Mouse (Mus musculus) liver, embryonic 12.5 days (tissue): Measurements from ENCODE around the gene Pkm. TPM values are rescaled to one million over a fixed set of nuclear protein-coding genes. Genes with fewer than 3 reads are reported as not detected.

Source experiments
- ATAC-seq: fragments of 200-750 bp; cut with Nextera tagmentation; 2 replicates; pipeline ENCODE4 v1.8.0; 2017; ENCODE audit warnings: moderate number of reproducible peaks, mild to moderate bottlenecking, moderate library complexity
- H3K27ac ChIP-seq: fragments of 300-500 bp; sonication (generic); 2 replicates; pipeline ENCODE4 v1.5.1; 2016; ENCODE audit warnings: mild to moderate bottlenecking
- H3K27me3 ChIP-seq: fragments of 300-500 bp; sonication (generic); replicated peaks from 2 replicates; pipeline ENCODE4 v1.6.1; 2016; ENCODE audit warnings: mild to moderate bottlenecking, moderate library complexity
- H3K36me3 ChIP-seq: fragments of 300-500 bp; sonication (generic); 2 replicates; pipeline ENCODE4 v1.6.1; 2016; ENCODE audit warnings: mild to moderate bottlenecking, moderate library complexity
- H3K4me1 ChIP-seq: fragments of 300-500 bp; sonication (generic); 2 replicates; pipeline ENCODE4 v1.6.1; 2016
- H3K4me2 ChIP-seq: fragments of 300-500 bp; sonication (generic); 2 replicates; pipeline ENCODE4 v1.6.1; 2016; ENCODE audit warnings: mild to moderate bottlenecking, moderate library complexity
- H3K4me3 ChIP-seq: fragments of 300-500 bp; sonication (generic); 2 replicates; pipeline ENCODE4 v1.5.1; 2016; ENCODE audit warnings: mild to moderate bottlenecking, moderate library complexity
- H3K9ac ChIP-seq: fragments of 300-500 bp; sonication (generic); 2 replicates; pipeline ENCODE4 v1.6.1; 2016; ENCODE audit warnings: mild to moderate bottlenecking, moderate library complexity
- H3K9me3 ChIP-seq: fragments of 300-500 bp; sonication (generic); replicated peaks from 2 replicates; pipeline ENCODE4 v1.6.1; 2016; ENCODE audit warnings: mild to moderate bottlenecking, moderate library complexity
- WGBS: fragments of 180-500 bp; shearing (Covaris S2); methylation state at CpG from one replicate; pipeline ENCODE4 v1.1.7; 2016; ENCODE audit not compliant: insufficient replicate concordance; 5-methylcytosine and 5-hydroxymethylcytosine counted together
- polyA plus RNA-seq: library from polyadenylated mRNA; unstranded; fragments of >200 nt; fragmentation: Nextera tagmentation; extraction: Ambion mirVana; gene quantifications from 2 replicates; pipeline ENCODE4 v1.2.1, GENCODE M21; 2016

Pkm gene
- polyA plus RNA-seq, 1 experiment from 2014 or later, result 489 TPM

- H3K9me3 ChIP-seq, result no peaks in the 10 kb centered on the region
- H3K9ac ChIP-seq, result no peak overlapping the region
- H3K4me3 ChIP-seq, result no peak overlapping the region
- peaks cover 8% of the 10 kb centered on the region; the same call in 1 of the 2 replicates for H3K4me1 ChIP-seq
- peaks cover 28% of the 10 kb centered on the region for H3K27me3 ChIP-seq
- peak overlapping the region; percentile 38 for H3K4me2 ChIP-seq
- H3K27ac ChIP-seq, result no peak overlapping the region
- no peaks in the 10 kb centered on the region for H3K36me3 ChIP-seq
- ATAC-seq, result no peak
- WGBS, result 41% methylated on average over 9 of the region's 9 CpGs
These were observed 36.0 kb downstream of the Pkm start for GRCm38 (mm10) chr9:59692145-59692544.

- 55% methylated on average over 16 of the region's 16 CpGs for WGBS
- Histone ChIP-seq H3K9ac (no peak overlapping the region), H3K4me1 (peaks cover 3% of the 10 kb centered on the region; the same call in 1 of the 2 replicates), H3K27ac (no peak overlapping the region), H3K4me3 (no peak overlapping the region), H3K4me2 (no peak overlapping the region), H3K9me3 (no peaks in the 10 kb centered on the region), H3K36me3 (no peaks in the 10 kb centered on the region), H3K27me3 (peaks cover 30% of the 10 kb centered on the region)
- no peak for ATAC-seq
These were observed 38.6 kb downstream of the Pkm start for GRCm38 (mm10) chr9:59694571-59695450.

- 32% methylated on average over 3 of the region's 3 CpGs for WGBS
- peaks cover 3% of the 10 kb centered on the region; the same call in 1 of the 2 replicates for H3K4me1 ChIP-seq
- H3K9ac ChIP-seq, result no peak overlapping the region
- no peak overlapping the region for H3K27ac ChIP-seq
- no peak overlapping the region for H3K4me3 ChIP-seq
- no peaks in the 10 kb centered on the region for H3K9me3 ChIP-seq
- no peak overlapping the region for H3K4me2 ChIP-seq
- no peaks in the 10 kb centered on the region for H3K36me3 ChIP-seq
- ATAC-seq, result no peak
- H3K27me3 ChIP-seq, result peaks cover 30% of the 10 kb centered on the region
These were observed 39.3 kb downstream of the Pkm start for GRCm38 (mm10) chr9:59695451-59695813.

- Histone ChIP-seq H3K36me3 (no peaks in the 10 kb centered on the region), H3K4me2 (no peak overlapping the region), H3K4me3 (no peak overlapping the region), H3K9me3 (no peaks in the 10 kb centered on the region), H3K27ac (no peak overlapping the region), H3K9ac (no peak overlapping the region), H3K27me3 (peaks cover 21% of the 10 kb centered on the region), H3K4me1 (peaks cover 3% of the 10 kb centered on the region; the same call in 1 of the 2 replicates)
- WGBS, result 46% methylated on average over 3 of the region's 3 CpGs
- ATAC-seq, result no peak
These were observed 40.2 kb downstream of the Pkm start for GRCm38 (mm10) chr9:59696381-59696780.

GRCm38 (mm10) chr9:59701094-59701493 lies 44.9 kb downstream of the Pkm start:
- Histone ChIP-seq H3K36me3 (no peaks in the 10 kb centered on the region), H3K27ac (no peak overlapping the region), H3K4me3 (no peak overlapping the region), H3K27me3 (0 out of 2 replicates have a peak, but pooled peaks cover 7% of the 10 kb centered on the region), H3K9me3 (no peaks in the 10 kb centered on the region), H3K9ac (no peak overlapping the region), H3K4me2 (no peak overlapping the region), H3K4me1 (no peaks in the 10 kb centered on the region)
- WGBS, result 74% methylated on average over 7 of the region's 7 CpGs
- ATAC-seq, result no peak

GRCm38 (mm10) chr9:59703099-59703498 lies 46.9 kb downstream of the Pkm start:
- 55% methylated on average over 6 of the region's 6 CpGs for WGBS

GRCm38 (mm10) chr9:59706850-59707825 lies 51.0 kb downstream of the Pkm start:
- no peak for ATAC-seq
- Histone ChIP-seq H3K27ac (no peak overlapping the region), H3K4me1 (no peaks in the 10 kb centered on the region), H3K36me3 (no peaks in the 10 kb centered on the region), H3K9ac (no peak overlapping the region), H3K4me3 (no peak overlapping the region), H3K27me3 (peaks cover 3% of the 10 kb centered on the region; the same call in 1 of the 2 replicates), H3K4me2 (no peak overlapping the region), H3K9me3 (no peaks in the 10 kb centered on the region)
- WGBS, result 33% methylated on average over 10 of the region's 10 CpGs

More at GRCm38 (mm10) chr9:59703099-59703498, 46.9 kb downstream of the Pkm start:
- Histone ChIP-seq H3K36me3 (no peaks in the 10 kb centered on the region), H3K4me3 (no peak overlapping the region), H3K9ac (no peak overlapping the region), H3K9me3 (no peaks in the 10 kb centered on the region), H3K4me1 (no peaks in the 10 kb centered on the region), H3K4me2 (no peak overlapping the region), H3K27me3 (0 out of 2 replicates have a peak, but pooled peaks cover 6% of the 10 kb centered on the region), H3K27ac (no peak overlapping the region)
- ATAC-seq, result no peak

- WGBS, result 69% methylated on average over 3 of the region's 3 CpGs
- ATAC-seq, result no peak
- no peak overlapping the region for H3K4me3 ChIP-seq
- no peak overlapping the region for H3K9ac ChIP-seq
- H3K27me3 ChIP-seq, result peaks cover 3% of the 10 kb centered on the region; the same call in 1 of the 2 replicates
- no peaks in the 10 kb centered on the region for H3K4me1 ChIP-seq
- no peak overlapping the region for H3K4me2 ChIP-seq
- H3K36me3 ChIP-seq, result no peaks in the 10 kb centered on the region
- H3K9me3 ChIP-seq, result no peaks in the 10 kb centered on the region
- no peak overlapping the region for H3K27ac ChIP-seq
These were observed 53.1 kb downstream of the Pkm start for GRCm38 (mm10) chr9:59709225-59709624.

GRCm38 (mm10) chr9:59716275-59716898 lies 60.2 kb downstream of the Pkm start:
- no peak overlapping the region for H3K4me3 ChIP-seq
- WGBS, result 62% methylated on average over 7 of the region's 7 CpGs
- no peak overlapping the region for H3K4me2 ChIP-seq
- no peak overlapping the region for H3K9ac ChIP-seq
- H3K9me3 ChIP-seq, result no peaks in the 10 kb centered on the region
- H3K36me3 ChIP-seq, result no peaks in the 10 kb centered on the region
- H3K4me1 ChIP-seq, result no peaks in the 10 kb centered on the region
- peaks cover 17% of the 10 kb centered on the region; the same call in 1 of the 2 replicates for H3K27me3 ChIP-seq
- H3K27ac ChIP-seq, result no peak overlapping the region
- no peak for ATAC-seq

- no peak overlapping the region for H3K4me3 ChIP-seq
- 73% methylated on average over 4 of the region's 4 CpGs for WGBS
- 0 out of 2 replicates have a peak, but pooled peaks cover under 1% of the 10 kb centered on the region for H3K4me1 ChIP-seq
- no peak overlapping the region for H3K9ac ChIP-seq
- ATAC-seq, result no peak
- no peaks in the 10 kb centered on the region for H3K36me3 ChIP-seq
- H3K27ac ChIP-seq, result no peak overlapping the region
- no peak overlapping the region for H3K4me2 ChIP-seq
- no peaks in the 10 kb centered on the region for H3K9me3 ChIP-seq
- peaks cover 20% of the 10 kb centered on the region; the same call in 1 of the 2 replicates for H3K27me3 ChIP-seq
These were observed 62.1 kb downstream of the Pkm start for GRCm38 (mm10) chr9:59718237-59718636.

- Histone ChIP-seq H3K4me1 (0 out of 2 replicates have a peak, but pooled peaks cover 3% of the 10 kb centered on the region), H3K9ac (no peak overlapping the region), H3K9me3 (no peaks in the 10 kb centered on the region), H3K4me2 (no peak overlapping the region), H3K4me3 (no peak overlapping the region), H3K36me3 (no peaks in the 10 kb centered on the region), H3K27me3 (peaks cover 11% of the 10 kb centered on the region; the same call in 1 of the 2 replicates), H3K27ac (no peak overlapping the region)
- WGBS, result 71% methylated on average over 5 of the region's 5 CpGs
- no peak for ATAC-seq
These were observed 65.0 kb downstream of the Pkm start for GRCm38 (mm10) chr9:59721144-59721543.
